Mouse (Mus musculus) gonadal fat pad, adult 2 months (tissue): ENCODE data around the gene Slc35a5. TPM values are rescaled to one million over a fixed set of nuclear protein-coding genes. Genes with fewer than 3 reads are reported as not detected.

ENCODE experiments used
- DNase-seq: peaks from one replicate; pipeline ENCODE4 v3.0.0-alpha.2; 2012; ENCODE audit warnings: low read depth
- polyA plus RNA-seq: library from polyadenylated mRNA; depleted of rRNA; stranded (reverse); fragments of >200 nt; gene quantifications from 2 replicates; pipeline ENCODE4 v1.2.3, GENCODE M21; 2012; rRNA removed

Slc35a5 gene
- polyA plus RNA-seq, 1 experiment, result 23.1 TPM

- DNase-seq, result no peak
These were observed 41.3 kb downstream of the Slc35a5 start for GRCm38 (mm10) chr16:45117200-45117599.

GRCm38 (mm10) chr16:45110498-45110897 is 48.0 kb downstream of the Slc35a5 start:
- peak; percentile 23 for DNase-seq

DNA sequence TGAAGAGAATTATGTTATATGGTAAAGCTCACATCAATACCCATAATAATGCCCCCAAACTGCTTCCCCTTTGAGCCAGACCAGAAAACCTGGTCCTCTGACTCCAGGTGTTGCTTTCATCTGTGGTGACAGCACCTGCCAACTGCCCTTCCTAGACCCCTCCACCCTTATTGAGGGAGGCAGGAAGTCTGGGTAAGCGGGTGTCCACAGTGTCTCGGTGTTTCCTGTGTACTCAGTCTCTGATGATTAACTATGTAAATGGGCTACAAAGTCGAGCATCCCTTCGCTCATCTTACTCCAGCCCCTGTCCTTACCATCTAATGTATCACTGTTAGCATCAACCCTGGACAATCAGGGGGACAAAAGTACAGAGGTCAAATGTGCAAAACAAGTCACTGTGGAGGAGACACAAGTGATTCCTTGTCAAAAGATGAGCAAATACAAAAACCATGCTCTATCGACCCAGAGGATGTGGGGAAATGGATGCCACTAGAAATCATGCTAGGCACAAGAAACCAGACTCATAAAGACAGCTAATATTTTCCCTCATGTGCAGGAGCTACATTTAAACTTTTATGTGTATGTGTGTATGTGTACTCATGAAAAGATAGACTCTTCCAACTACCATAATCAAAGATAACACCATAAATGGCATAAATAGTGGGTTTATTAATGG is 50.2 kb downstream of the Slc35a5 start:
- no peak for DNase-seq

DNA sequence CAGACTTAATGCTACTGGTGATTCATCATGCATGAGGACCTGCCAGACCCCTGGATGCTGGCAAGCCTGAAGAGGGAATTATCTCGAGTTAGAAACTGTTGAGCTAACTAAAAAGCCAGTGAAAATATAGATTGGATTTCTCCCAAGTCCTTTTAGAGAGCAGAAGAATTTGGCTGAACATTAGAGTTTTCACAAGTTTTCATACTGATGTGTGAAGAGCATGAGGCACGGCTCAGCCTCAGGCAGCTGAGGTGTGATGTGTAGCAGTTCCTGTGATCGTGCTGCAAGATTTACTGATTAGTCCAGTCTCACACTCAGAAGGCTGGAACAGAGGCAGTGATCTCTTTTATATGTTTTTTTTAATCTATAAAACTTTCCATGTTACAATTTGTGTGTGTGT is 53.5 kb downstream of the Slc35a5 start:
- DNase-seq, result no peak

DNA sequence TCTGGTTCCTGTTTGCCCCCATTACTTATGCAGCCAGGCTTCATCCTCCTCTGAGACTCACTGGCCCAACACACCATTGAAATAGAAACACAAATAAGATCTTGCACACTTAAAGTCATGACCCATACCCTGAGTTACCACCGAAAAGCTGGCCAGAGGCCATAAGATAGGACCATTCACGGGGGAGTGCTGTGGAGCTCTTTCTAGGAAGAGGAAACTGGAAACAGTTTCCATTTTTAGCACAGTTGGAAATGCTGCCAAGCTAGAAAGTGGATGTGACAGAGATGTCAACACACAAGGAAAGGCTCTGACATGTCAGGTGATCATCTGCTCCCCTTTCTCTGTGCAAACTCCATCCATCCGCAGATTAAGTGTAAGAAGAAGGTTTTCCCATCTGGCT is 57.6 kb downstream of the Slc35a5 start:
- DNase-seq, result no peak

GRCm38 (mm10) chr16:45098886-45099210 is 59.7 kb downstream of the Slc35a5 start:
- no peak for DNase-seq

- DNase-seq, result no peak
These were observed 60.2 kb downstream of the Slc35a5 start for GRCm38 (mm10) chr16:45098186-45098885.

GRCm38 (mm10) chr16:45097467-45097866 is 61.0 kb downstream of the Slc35a5 start:
- no peak for DNase-seq

DNA sequence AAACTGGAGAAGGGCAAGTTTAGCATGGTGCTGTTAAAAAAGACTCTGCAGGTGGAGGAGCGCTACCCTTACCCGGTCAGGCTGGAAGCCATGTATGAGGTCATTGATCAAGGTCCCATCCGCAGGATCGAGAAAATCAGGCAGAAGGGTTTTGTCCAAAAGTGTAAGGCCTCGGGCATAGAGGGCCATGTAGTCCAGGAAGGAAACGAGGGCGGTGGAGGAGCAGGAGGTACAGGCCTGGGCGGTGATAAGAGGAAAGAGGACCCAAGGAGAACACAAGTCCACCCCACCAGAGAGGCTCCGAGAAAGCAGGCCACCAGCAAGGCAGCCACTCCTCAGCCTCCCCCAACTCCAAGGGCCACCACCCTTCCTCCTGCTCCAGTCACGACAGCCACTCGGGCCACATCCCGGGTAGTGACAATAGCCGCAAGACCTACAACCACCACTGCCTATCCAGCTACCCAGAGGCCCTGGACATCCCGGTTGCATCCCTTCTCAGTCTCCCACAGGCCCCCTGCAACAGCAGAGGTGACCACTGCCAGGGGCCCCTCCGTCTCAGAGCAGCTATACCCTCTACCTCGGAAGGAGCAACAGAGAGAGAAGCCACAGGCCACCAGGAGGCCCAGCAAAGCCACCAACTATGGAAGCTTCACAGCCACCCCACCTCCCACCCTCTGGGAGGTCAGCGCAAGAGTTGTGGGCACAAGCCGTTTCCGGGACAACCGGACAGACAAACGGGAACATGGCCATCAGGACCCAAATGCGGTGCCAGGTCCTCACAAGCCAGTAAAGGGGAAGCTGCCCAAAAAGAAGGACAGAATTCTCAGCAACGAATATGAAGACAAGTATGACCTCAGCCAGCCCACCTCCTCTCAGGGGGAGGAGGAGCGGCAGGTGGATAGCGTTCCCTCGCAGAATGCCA is 62.7 kb downstream of the Slc35a5 start:
- no peak for DNase-seq

DNA sequence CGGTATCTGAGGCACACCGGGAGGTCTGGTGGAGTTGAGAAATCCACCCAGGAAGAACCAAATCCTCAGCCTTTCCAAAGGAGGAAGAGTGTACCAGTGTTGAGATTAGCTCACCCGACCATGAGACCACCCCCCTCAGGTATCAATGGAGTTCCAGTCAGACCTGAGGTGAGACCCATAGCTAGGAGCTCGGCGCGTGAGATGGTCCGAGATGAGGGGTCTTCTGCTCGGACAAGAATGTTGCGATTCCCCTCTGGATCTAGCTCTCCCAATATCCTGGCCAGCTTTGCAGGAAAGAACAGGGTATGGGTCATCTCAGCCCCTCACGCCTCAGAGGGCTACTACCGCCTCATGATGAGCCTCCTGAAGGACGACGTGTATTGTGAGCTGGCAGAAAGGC is 63.5 kb downstream of the Slc35a5 start:
- DNase-seq, result no peak

DNA sequence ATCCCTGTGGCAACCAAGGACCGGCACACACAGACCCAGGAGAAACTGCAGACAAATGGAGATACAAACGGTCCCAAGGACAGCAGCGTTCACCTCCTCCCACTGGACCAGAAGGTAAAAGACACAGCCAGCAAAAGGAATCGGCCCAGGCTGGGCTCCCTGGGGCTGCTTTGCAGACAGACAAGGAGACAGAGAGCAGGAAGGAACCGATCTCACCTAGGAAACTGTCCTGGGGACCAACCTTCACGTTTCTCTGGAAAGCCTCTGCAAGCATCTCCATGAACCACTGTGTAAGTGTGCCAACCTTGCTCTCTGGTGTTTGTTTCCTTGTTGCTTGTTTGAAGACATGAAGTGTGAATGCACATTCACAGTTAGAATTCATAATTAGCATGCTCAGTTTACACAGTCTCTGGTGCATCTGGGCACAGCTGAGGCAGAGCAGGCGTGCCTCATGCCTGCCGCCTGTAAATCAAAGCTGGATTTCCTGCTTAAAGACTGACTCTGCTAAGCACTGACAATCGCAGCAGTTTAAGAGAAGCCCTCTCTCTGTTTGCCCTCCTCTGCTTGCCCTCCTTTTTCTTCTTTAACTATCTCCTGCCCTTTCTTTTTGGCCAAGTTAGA is 64.3 kb downstream of the Slc35a5 start:
- DNase-seq, result no peak

DNA sequence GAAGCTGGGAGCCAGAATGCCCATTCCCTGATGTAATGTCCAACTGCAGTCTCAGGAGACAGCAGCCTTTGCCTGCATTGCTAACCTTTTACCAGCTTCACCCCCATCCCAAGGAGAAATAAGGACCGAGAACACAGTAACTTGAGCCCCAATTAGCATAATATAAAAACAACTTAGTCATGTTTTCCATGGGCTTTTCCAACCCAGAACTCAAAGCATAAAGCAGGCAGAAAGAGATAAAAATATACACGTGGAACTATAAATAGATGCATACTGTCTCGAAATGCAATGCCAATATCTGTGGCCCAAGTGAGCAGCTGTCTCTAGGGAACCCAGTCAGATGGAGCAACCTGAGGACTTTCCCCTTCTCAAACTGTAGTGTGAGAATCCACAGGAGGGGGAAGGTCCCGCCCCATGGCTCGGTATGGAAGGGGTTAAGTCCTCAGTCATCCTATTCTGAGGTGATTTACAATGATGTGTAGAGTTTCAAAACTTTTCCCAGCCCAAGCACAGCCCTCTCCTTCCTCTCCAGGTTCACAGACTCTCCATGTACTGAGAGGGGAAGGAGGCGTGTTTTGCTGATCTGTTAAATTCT is 65.3 kb downstream of the Slc35a5 start, which contains the start of gene Ccdc80:
Gene Ccdc80 (plus strand): TSS at position 266 of the 595 bp plus-strand sequence.
- DNase-seq, result no peak

DNA sequence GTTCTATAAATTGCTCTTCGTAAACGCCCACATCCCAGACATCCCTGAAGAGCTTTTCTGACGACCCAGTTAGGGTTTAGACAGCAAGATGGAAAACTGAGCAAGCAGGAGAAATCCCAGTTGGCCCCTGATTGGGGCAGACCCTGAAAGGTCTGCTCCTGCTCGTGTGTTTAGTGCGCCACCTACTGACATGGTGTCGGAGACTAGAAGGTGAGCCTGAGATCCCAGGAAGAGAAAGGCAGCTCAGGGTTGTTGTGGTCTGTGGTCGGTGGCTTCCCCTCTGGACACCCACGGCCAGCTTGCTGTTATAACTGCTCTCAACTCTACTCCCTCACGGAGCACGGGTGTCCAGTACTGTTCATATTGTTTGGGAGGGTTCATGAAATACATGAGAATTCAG is 68.5 kb downstream of the Slc35a5 start:
- no peak for DNase-seq

Other genes with a start within 250 kb of the Slc35a5 start
- gene Cd200r3, start 215.0 kb downstream of the Slc35a5 start, polyA plus RNA-seq, result not detected in 2 replicates
- 176 and 185 TPM in 2 replicates for gene Ccdc80, start 65.3 kb downstream of the Slc35a5 start, polyA plus RNA-seq
- 18.3 and 19.4 TPM in 2 replicates for gene Atg3, start 79 bp upstream of the Slc35a5 start, polyA plus RNA-seq
- 0.55 and 0.70 TPM in 2 replicates for gene Btla, start 65.6 kb upstream of the Slc35a5 start, polyA plus RNA-seq